Mouse (Mus musculus): Measurements from ENCODE around the gene Daam2.
A peak's percentile ranks its signal among the peaks of the same experiment; 100 is the strongest.

Daam2 gene

DNA sequence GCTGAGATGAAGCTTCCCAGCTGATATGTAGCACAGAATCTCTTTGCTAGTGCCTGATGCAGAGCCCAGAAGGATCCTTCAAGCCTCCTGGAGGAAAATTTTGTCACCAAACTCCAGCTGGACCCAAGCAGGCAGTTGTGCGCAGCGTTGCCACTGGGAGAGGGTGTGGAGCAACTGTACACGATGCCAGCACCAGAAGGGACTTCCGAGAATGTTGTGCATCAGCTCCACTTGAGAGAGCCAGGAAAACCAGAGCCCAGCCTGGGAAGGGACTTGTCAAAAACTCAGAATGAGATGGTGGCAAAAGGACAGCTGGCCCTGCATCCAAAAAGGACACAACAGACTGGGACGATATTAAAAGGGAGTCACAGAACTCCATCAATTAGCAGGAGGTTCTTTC is 32.5 kb downstream of the Daam2 start:
- no peak for DNase-seq (ENCODE audit: low read depth, low spot score)

DNA sequence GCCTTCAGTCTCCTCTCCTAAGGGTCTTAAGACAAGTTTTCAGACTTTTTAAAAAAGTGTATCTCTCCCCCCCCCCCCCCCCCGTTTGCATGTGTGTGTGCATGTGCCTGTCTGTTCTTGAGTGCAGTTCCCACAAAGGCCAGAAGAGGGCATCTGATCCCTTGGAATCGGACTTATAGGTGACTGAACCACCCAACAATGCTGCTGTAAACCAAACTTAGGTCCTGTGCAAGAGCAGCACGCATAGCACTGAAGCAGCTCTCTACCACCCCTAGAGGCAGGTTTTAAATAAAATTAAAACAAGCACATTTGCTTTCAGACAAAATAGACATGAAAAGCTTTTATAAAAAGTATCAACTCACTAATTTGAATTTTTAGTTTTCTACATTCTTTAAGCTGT is 33.9 kb downstream of the Daam2 start:
- peak; percentile 79 for DNase-seq (ENCODE audit: low read depth, low spot score)

DNA sequence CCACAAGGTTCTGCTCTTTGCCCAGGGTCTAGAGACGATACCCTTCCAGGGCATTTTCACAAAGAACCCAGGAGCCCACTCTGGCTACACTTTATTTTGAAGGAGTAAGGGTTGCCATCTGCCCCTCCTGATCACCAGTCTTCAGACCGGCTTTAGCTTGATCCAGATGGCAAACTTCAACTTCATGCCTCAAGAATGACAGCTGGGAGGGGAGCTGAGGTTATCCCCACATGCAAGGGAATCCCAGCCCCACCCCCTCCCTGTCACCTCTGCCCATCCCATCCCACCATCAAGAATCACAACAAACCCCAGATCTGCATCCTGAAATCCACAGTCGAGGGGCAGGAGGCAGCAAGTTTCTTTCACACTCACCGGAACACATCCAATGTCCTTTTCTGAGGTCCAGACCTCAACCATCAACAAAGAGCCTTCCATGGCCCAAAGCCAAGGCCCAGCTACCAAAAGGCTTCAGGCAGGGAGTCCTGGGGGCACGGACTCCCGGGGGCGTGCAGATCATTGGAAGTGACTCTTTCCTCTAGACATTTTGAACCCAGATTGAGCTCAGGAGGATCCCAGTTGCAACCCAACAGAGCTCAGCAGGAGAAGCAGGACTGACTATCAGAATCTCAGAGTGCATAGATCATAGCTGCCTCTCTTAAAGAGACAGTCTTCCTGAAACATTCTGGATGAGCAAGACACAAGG is 35.5 kb downstream of the Daam2 start:
- DNase-seq (ENCODE audit: low read depth, low spot score) = no peak

DNA sequence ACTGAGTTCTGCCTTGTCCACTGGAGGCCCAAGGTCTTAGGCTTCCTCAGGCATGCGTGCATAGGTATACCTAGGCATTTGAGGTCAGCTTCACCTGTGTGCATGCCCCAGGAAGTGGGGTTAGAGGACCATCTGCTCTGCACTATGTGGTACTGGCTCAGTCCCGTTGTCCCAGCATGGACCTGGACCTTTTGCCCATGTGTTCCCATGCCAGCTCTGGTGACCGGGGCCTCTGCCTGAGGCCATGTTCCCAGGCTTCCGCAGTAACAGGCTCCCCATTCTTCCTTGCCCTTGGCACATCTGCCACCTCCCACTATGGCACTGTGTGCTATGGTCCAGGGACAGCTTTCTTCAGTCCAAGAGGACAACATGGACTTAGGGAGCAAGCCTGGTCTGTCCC is 36.1 kb downstream of the Daam2 start:
- DNase-seq (ENCODE audit: low read depth, low spot score) = no peak

DNA sequence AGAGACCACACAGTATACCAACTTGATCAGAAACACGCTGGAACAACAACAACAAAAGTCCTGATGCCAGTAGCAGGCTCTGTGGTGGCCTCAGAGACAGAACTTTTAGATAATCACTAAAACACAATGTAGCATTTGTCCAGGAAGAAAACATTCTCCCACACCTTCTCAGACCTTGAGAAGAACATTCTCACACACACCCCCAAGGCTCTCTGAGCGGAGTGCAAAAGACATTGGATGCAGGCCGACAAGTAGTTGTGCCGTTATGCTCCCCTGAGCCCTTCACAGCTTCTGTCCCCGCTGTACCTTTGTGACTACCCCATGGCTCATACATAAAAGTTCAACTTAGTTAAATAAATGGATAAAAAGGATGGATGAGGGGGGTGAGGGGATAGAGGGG is 37.6 kb downstream of the Daam2 start:
- DNase-seq (ENCODE audit: low read depth, low spot score) = no peak

DNA sequence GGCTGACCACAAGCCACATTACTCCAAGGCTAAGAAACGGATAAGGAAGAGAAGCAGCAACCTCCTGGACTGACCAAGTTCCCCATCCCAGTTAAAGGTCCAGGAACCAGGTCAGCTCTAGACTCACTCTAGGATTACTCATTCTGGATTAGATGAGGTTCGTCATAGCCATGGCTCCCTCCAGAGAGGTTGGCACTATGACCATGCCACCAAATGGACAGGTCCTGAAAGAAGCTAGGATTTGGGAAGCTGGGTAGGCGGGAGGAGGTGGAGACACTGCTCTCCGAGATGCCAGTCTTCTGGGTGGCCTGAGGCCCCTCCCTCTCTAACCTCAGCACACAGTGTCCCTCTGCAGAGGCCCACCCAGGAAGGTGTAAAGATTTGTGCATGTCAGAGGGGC is 38.2 kb downstream of the Daam2 start:
- DNase-seq (ENCODE audit: low read depth, low spot score) = no peak

DNA sequence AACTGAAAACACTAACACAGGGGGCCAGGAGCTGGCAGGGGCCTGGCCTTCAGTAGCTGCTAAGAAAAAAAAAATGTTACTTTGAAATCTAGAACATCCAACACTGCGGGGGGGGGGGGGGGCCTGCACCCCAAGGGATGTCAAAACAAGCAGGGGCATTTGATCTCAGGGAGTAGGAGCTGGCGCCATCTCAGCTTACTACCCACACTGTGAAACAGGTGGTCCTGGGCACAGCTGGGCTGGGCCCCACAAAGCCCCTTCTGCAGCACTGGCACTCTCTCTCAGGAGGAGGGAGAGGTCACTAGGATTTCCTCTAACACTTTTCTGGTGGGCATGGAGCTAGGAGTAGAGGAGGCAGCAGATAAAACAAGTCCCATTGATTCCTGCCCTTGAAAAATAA is 39.6 kb downstream of the Daam2 start:
- DNase-seq (ENCODE audit: low read depth, low spot score) = no peak

DNA sequence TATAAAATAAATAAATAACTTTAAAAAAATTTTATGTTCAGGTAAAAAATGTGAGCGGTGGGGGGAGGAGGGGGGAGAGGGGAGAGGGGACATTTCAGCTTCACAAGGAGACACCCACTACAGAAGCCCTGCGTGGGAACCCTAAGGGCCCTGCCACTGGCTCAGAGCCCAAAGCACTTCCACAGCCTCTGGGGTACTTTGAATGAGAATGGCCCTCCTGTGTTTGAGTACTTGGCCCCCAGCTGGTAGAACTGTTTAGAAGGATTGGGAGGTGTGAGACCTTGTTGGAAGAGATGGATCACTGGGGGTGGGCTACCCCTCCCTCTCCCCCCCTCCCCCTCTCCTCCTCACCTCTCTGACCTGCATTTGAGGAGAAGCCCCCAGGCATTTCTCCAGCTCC is 41.7 kb downstream of the Daam2 start:
- DNase-seq (ENCODE audit: low read depth, low spot score) = no peak

DNA sequence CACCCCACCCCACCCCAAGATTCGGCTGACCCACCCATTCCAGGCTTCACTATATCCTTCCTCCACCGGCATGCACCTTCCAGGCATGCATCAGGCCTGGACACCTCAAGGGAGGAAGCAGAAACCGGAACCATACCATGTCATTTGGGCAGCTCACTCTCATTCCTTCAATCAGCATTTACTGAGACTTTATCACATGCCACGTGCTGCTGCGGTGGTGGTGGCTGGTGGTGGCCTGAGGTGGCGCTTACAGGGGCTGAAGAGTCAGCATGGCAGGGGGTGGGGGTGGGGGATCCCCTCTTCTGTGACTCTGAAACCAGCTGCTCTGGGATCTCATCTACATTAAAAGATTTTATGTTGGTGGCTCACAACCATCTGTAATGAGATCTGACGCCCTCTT is 42.1 kb downstream of the Daam2 start:
- no peak for DNase-seq (ENCODE audit: low read depth, low spot score)

DNA sequence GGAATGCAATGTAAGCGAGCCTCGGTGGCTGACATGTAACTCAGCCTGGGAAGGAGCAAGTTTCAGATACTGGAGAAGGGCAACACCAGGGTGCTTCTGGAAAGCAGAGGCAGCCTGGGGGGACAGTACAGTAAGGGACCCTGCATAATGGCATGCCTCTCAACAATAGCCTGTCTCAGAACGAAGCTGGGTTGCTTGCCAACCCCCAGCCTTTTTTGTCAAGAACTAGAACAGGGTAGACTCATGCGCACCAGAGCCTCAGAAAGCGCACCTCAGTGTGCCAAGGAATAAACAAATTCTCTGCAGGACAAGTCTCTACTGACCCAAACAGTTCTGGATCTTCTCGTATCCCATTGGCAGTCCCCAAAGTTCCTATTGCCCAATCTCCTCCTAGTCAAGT is 43.5 kb downstream of the Daam2 start:
- DNase-seq (ENCODE audit: low read depth, low spot score) = no peak

DNA sequence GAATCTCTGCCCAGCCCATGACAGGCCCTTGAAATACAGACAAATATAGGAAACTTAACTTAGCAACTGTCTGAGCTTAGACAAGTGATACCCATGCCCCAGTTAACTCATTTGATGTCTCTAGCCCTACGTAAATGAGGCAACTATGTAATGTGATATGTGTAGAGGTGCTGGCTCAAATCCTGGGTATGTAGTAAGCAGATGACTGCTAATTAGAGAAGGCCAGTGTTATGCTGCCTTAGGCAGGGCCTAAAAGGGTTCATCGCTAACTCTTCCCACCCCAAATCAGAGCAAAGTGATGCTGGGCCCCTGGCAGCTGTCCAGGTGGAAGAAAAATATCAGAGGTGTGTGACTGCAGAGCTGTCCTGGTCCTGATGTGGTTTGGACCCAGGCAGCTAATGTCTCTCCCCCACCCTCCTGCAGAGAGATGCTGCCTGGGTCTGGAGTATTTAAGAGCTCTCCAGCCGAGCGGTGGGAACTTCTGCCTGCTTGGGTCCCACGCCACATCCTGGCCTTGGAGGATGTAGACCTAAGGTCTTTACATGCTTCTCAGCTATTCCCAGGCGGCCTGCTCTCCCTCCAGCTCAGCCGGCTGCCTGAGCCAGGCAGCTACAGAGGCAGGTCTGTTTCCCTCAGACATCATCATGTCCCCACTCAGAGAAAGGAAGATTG is 44.4 kb downstream of the Daam2 start:
- no peak for DNase-seq (ENCODE audit: low read depth, low spot score)

DNA sequence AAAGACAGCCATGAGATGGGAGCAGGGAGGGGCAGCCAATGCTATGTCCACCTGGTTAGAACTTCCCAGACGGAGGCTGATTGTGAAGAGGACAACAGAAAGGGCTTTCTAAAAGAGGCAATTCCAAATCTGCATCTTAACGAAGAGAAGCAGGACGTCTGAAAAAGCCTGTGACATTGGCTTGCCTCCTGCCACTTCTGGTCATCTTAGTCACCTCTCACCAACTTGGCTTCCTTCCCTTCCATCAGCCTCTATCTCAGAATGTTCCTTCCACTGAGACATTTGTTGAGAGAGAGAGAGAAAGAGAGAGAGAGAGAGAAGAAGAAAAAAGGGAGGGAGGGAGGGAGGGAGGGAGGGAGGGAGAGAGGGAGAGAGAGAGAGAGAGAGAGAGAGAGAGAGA is 47.1 kb downstream of the Daam2 start:
- DNase-seq (ENCODE audit: low read depth, low spot score) = no peak

DNA sequence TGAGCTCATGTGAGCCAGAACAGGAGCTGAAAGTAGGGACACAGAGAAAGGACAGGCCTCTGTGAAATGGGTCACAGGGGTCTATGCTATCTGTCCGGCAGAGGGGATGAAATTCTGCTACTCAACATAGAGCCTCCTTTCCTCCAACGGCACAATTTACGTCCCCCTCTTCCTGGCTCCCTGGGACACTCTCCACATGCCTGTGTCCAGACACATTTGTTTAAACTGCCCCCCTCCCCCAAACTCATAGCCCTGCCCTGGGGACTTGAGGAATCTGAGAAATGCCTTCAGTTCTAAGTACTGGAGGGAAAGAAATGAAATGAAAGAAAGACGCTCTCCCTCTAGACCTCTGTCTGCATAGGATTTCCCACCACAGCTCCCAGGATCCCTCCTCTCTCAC is 48.5 kb downstream of the Daam2 start:
- DNase-seq (ENCODE audit: low read depth, low spot score) = peak; percentile 31

DNA sequence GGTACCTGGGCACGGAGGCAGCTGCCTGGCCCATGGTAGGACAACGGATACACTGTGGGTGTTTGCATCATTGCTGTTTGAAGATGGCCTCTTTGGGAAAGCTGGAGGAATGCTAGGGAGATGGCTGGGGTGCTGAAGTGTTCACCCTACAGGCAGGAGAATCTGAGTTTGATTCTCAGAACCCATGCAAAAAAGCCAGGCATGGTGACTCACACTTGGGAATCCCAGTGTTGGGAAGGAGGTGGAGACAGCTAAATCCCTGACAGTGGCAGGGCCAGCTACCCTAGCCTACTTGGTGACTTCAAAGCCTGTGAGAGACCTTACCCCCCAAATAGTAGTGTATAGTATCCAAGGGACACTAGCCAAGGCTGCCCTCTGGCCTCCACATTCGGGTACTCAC is 49.0 kb downstream of the Daam2 start:
- DNase-seq (ENCODE audit: low read depth, low spot score) = no peak

DNA sequence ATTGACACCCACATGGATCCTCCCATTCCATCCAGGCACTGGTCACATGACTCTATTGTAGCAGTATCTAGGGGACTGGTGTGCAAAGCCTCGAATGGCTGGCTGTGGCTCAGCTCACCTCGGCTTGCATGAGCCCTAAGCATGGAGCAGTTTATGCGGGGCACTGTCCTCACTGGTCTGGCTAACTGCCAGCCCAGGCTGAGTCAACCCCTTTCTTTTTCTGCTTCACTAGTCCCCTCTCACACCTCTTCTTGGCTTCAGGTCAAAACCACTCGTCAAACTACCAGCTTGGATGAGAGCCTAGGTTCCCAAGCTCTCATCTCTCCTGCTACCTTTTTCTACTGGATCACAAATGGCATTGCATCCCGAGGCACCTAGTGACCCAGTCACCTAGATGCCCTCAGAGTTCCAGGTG is 51.5 kb downstream of the Daam2 start:
- DNase-seq (ENCODE audit: low read depth, low spot score) = no peak

DNA sequence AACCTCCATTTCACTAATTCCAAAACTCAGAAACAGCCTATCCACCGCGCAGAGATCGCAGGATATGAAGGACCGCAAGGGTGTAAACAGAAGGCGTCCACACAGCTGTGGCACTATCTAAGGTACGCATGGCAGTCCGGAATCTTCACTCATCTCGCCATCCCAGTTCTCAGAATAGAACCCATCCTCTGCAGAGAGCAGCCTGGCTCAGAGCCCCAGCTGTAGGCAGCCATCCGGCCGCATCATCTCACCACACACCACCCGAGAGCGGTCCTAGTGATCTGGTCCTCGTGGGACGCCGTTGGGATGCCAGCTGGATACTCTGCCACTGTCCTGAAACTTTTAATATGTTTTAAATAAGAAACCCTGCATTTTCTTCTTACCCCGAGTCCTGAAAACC is 54.7 kb downstream of the Daam2 start:
- no peak for DNase-seq (ENCODE audit: low read depth, low spot score)

DNA sequence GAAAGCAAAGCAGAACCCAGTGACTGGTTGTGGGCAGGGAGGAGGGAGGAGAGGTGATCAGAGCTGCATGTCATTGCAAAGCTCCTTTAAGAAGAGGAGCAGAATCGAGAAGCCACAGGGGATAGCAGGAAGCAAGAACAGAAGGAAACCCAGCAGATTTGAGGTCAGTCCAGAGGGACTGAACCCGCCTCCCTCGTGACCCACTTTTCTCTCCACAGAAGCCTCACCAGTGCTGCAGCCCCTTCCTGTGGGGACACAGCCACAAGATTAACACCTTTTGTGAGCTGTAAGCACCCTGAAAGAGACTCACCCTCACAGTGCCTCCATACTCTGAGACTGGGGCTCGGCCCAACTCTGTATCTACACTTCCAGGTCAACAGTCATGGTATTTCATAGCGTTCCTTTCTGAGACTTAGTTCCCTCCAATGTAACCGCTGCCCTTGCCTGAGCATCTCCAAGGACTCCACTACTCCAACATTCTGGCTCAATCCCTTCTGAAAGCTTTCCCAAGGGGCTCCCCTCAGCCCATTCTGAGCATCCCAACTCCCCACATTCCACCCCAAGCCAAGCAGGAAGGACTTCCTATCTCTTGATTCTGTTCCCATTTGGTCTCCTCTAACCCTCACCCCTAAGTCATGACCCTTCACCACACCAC is 60.8 kb downstream of the Daam2 start:
- no peak for DNase-seq (ENCODE audit: low read depth, low spot score)

DNA sequence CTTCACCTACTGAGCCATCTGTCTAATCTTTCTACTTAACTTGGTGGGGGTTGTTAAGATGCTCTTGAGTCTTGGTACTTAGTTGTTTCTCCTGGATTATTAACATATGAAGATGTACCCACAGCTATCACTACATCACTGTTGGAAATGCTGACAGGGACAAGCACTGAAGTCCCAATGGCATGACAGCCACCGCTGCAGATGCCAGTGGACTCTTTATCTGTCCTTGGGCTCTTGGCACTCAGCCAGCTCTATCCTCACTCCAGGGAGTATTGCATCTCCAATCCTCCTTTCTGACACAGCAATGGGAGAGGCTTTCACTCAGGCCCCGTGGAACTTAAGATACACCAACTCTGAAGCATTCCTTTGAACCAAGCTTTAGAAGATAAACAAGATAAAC is 63.9 kb downstream of the Daam2 start:
- DNase-seq (ENCODE audit: low read depth, low spot score) = no peak

DNA sequence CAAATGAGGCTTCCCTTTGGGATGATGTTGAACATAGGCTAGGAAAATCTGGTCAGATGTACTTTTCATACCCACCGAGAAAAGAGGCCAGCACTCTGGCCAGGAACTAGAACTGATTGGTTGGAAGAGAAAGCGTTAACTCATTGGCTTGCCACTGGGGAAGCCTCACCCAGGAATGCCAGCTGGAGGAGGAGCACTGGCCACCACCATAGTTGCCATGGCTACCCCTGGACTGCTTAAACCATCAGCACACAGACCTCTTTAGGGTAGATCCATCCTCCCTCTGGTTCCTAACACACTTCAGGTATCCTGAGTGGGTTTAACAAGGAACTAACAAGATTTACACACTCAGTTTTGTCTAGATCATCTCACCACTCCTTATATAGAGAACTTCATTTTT is 64.5 kb downstream of the Daam2 start:
- no peak for DNase-seq (ENCODE audit: low read depth, low spot score)

DNA sequence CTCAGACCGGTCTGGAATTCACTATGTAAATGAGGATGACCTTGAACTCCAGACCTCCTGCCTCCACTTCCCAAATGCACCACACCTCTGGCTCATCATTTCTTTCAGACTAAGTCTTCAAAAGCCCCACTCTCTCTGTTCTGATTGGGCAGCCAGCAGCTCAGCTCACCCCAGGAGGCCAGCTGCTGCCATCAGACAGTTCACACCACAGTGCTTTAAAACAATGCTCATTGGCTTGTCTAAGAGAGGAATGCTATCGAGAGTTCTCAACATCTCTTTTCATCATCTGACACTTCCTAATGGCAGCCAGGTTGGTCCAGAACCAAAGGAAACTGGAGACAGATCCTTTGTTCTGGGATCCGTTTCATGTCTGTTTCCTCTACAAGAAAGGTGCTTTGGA is 66.0 kb downstream of the Daam2 start:
- DNase-seq (ENCODE audit: low read depth, low spot score) = no peak

DNA sequence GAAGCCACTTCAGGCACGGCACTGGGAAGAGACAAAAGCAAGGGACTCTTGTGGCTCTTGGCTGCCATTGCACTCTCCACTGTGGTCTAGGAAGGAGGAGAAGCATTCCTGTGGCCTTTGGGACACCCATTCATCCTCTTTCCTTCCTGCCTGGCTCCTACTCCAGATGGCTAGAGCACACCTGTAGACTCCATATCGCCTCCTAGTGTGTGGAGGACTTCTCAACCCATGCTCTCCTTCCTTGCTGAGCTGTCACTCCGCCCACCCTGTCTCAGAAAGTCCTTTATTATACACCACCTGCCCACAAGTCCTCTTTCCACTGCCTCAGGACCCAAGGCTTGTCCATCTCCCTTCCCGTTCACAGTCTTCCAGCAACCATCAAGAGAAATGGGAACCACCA is 70.9 kb downstream of the Daam2 start:
- no peak for DNase-seq (ENCODE audit: low read depth, low spot score)

DNA sequence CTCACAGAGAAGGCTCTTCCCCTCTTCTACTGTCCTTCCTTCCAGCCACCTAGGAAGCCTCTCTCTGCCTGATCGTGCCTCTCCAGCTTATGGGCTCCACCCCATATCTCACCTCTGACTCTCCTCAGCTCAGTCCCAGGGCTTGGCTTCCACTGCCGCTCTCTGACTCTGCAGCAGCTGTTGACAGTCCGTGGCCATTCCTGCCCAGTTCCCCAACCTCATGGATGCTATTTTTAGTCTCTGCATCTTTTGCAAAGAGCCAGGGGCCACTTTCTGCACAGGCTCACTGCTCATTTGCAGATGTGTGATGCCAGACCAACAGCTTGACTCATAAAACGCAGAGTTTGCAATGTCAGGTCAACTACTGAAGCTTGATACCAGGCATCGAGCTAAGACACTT is 75.0 kb downstream of the Daam2 start:
- no peak for DNase-seq (ENCODE audit: low read depth, low spot score)

DNA sequence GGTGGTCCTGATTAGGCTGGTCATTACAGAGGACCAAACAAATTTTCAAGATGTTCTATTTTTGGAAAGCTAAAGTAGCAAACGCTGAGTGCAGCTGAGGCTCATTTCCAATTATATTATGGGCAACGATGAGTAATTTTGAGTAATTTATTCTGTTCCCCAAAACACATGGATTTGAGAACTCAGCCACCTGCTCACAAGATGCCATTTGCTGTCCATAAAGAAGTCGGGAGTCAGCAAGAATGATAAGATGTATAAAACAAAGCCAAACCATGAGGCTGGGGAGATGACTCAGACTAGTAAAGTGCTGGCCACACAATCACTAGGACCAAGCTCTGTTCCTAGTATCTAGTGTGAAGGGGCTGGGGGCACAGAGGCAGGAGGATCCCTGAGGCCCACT is 79.7 kb downstream of the Daam2 start:
- no peak for DNase-seq (ENCODE audit: low read depth, low spot score)
